Mouse (Mus musculus): ENCODE measurements around the gene Slc22a14. TPM values are rescaled to one million over a fixed set of nuclear protein-coding genes. Genes with fewer than 3 reads are reported as not detected.
A peak's percentile ranks its signal among the peaks of the same experiment; 100 is the strongest.

Gene Slc22a14
- total and polyA plus RNA-seq, 3 experiments, result not detected

GRCm38 (mm10) chr9:119255096-119255495 is 110.3 kb downstream of the Slc22a14 start:
- H3K4me3 ChIP-seq (ENCODE audit: control insufficient read depth in 1 of 2, insufficient read depth in 1 of 2, low read depth in 2 of 2, low read length in 2 of 2), result no peak overlapping the region
- no peaks in the 10 kb centered on the region for H3K27me3 ChIP-seq (ENCODE audit: control insufficient read depth in 1 of 2, insufficient read depth in 2 of 2, low read length in 2 of 2)
- H3K4me1 ChIP-seq (ENCODE audit: control insufficient read depth in 1 of 2, insufficient read depth in 2 of 2, low read length in 2 of 2), result no peaks in the 10 kb centered on the region
- DNase-seq (ENCODE audit: low read depth, low spot score), result no peak
- no peaks in the 10 kb centered on the region for H3K79me2 ChIP-seq (ENCODE audit: control insufficient read depth, insufficient read depth, low read length, poor library complexity)
- H3K9ac ChIP-seq (ENCODE audit: control insufficient read depth, low read depth, low read length, poor library complexity, severe bottlenecking), result no peak overlapping the region
- H3K36me3 ChIP-seq (ENCODE audit: control insufficient read depth in 1 of 2, insufficient read depth in 2 of 2, low read length in 2 of 2), result peaks cover 2 to 3% of the 10 kb centered on the region in 2 experiments; a peak in 3 of 4 replicates
- no peaks in the 10 kb centered on the region for H3K9me3 ChIP-seq (replicated peaks; ENCODE audit: insufficient read depth, low read length)
- no peak for TF ChIP-seq ZC3H11A (IDR thresholded peaks at IDR 0.05; ENCODE audit: low read depth, low read length)
- no peak for TF ChIP-seq TAL1 (IDR thresholded peaks at IDR 0.05; ENCODE audit: low read length)
- no peak for TF ChIP-seq ZMIZ1 (IDR thresholded peaks at IDR 0.05; ENCODE audit: low read depth, low read length)
- TF ChIP-seq SMC3 (IDR thresholded peaks at IDR 0.05; ENCODE audit: low read depth, low read length), result no peak
- H3K27ac ChIP-seq (ENCODE audit: control insufficient read depth, low read depth, low read length), result no peak overlapping the region

GRCm38 (mm10) chr9:119254187-119254586 is 111.2 kb downstream of the Slc22a14 start:
- Histone ChIP-seq H3K79me2 (ENCODE audit: control insufficient read depth, insufficient read depth, low read length, poor library complexity) (no peaks in the 10 kb centered on the region), H3K9ac (ENCODE audit: control insufficient read depth, low read depth, low read length, poor library complexity, severe bottlenecking) (no peak overlapping the region), H3K4me1 (ENCODE audit: control insufficient read depth in 1 of 2, insufficient read depth in 2 of 2, low read length in 2 of 2) (no peaks in the 10 kb centered on the region), H3K27me3 (ENCODE audit: control insufficient read depth in 1 of 2, insufficient read depth in 2 of 2, low read length in 2 of 2) (no peaks in the 10 kb centered on the region), H3K36me3 (ENCODE audit: control insufficient read depth in 1 of 2, insufficient read depth in 2 of 2, low read length in 2 of 2) (peaks cover 1 to 2% of the 10 kb centered on the region in 2 experiments; a peak in 3 of 4 replicates), H3K9me3 (replicated peaks; ENCODE audit: insufficient read depth, low read length) (no peaks in the 10 kb centered on the region), H3K4me3 (ENCODE audit: control insufficient read depth in 1 of 2, insufficient read depth in 1 of 2, low read depth in 2 of 2, low read length in 2 of 2) (no peak overlapping the region), H3K27ac (ENCODE audit: control insufficient read depth, low read depth, low read length) (no peak overlapping the region)
- DNase-seq (ENCODE audit: low read depth, low spot score), result no peak
- TF ChIP-seq E2F4 (IDR thresholded peaks at IDR 0.05; ENCODE audit: borderline replicate concordance, low read depth, low read length) (no peak), CTCF (IDR thresholded peaks at IDR 0.05 in 2 of 3, conservative IDR thresholded peaks at IDR 0.05 in 1 of 3; ENCODE audit: control insufficient read depth in 1 of 3, insufficient read depth in 1 of 3, low read depth in 2 of 3, low read length in 3 of 3, poor library complexity in 1 of 3, severe bottlenecking in 1 of 3) (peak in 1 of 3 experiments; percentile 14; a peak in 1 of 6 replicates)

GRCm38 (mm10) chr9:119247996-119248395 is 117.4 kb downstream of the Slc22a14 start:
- H3K4me1 ChIP-seq (ENCODE audit: control insufficient read depth in 1 of 2, insufficient read depth in 2 of 2, low read length in 2 of 2), result no peaks in the 10 kb centered on the region
- no peaks in the 10 kb centered on the region for H3K79me2 ChIP-seq (ENCODE audit: control insufficient read depth, insufficient read depth, low read length, poor library complexity)
- no peaks in the 10 kb centered on the region for H3K27me3 ChIP-seq (ENCODE audit: control insufficient read depth in 1 of 2, insufficient read depth in 2 of 2, low read length in 2 of 2)
- H3K27ac ChIP-seq (ENCODE audit: control insufficient read depth, low read depth, low read length), result no peak overlapping the region
- no peaks in the 10 kb centered on the region for H3K9me3 ChIP-seq (replicated peaks; ENCODE audit: insufficient read depth, low read length)
- no peak for DNase-seq (ENCODE audit: low read depth, low spot score)
- no peak overlapping the region for H3K4me3 ChIP-seq (ENCODE audit: control insufficient read depth in 1 of 2, insufficient read depth in 1 of 2, low read depth in 2 of 2, low read length in 2 of 2)
- TF ChIP-seq RCOR1 (IDR thresholded peaks at IDR 0.05; ENCODE audit: low read depth, low read length) (no peak), MYC (IDR thresholded peaks at IDR 0.05; ENCODE audit: low read depth, low read length) (no peak), GATA1 (IDR thresholded peaks at IDR 0.05; ENCODE audit: low read depth, low read length) (no peak)
- no peak overlapping the region for H3K9ac ChIP-seq (ENCODE audit: control insufficient read depth, low read depth, low read length, poor library complexity, severe bottlenecking)
- peaks cover 0 to 6% of the 10 kb centered on the region in 2 experiments; a peak in 2 of 4 replicates for H3K36me3 ChIP-seq (ENCODE audit: control insufficient read depth in 1 of 2, insufficient read depth in 2 of 2, low read length in 2 of 2)

GRCm38 (mm10) chr9:119246826-119247225 is 118.5 kb downstream of the Slc22a14 start:
- no peak overlapping the region for H3K4me3 ChIP-seq (ENCODE audit: control insufficient read depth in 1 of 2, insufficient read depth in 1 of 2, low read depth in 2 of 2, low read length in 2 of 2)
- H3K36me3 ChIP-seq (ENCODE audit: control insufficient read depth in 1 of 2, insufficient read depth in 2 of 2, low read length in 2 of 2), result peaks cover 0 to 6% of the 10 kb centered on the region in 2 experiments; a peak in 2 of 4 replicates
- DNase-seq (ENCODE audit: low read depth, low spot score), result no peak
- no peaks in the 10 kb centered on the region for H3K27me3 ChIP-seq (ENCODE audit: control insufficient read depth in 1 of 2, insufficient read depth in 2 of 2, low read length in 2 of 2)
- no peak for TF ChIP-seq NRF1 (IDR thresholded peaks at IDR 0.05; ENCODE audit: insufficient read depth, low read depth, low read length, poor library complexity, severe bottlenecking)
- no peak for TF ChIP-seq MAZ (IDR thresholded peaks at IDR 0.05; ENCODE audit: low read depth, low read length)
- TF ChIP-seq CHD1 (IDR thresholded peaks at IDR 0.05; ENCODE audit: low read depth, low read length), result no peak
- TF ChIP-seq BHLHE40 (IDR thresholded peaks at IDR 0.05; ENCODE audit: borderline replicate concordance, low read depth, low read length), result no peak
- TF ChIP-seq CHD2 (IDR thresholded peaks at IDR 0.05; ENCODE audit: low read length), result no peak
- no peak for TF ChIP-seq MYC (IDR thresholded peaks at IDR 0.05; ENCODE audit: low read depth, low read length)
- no peak for TF ChIP-seq POLR2A (IDR thresholded peaks at IDR 0.05; ENCODE audit: control insufficient read depth in 1 of 2, insufficient read depth in 1 of 2, low read depth in 1 of 2, low read length in 2 of 2, poor library complexity in 1 of 2)
- H3K27ac ChIP-seq (ENCODE audit: control insufficient read depth, low read depth, low read length), result no peak overlapping the region
- H3K9ac ChIP-seq (ENCODE audit: control insufficient read depth, low read depth, low read length, poor library complexity, severe bottlenecking), result no peak overlapping the region
- no peaks in the 10 kb centered on the region for H3K4me1 ChIP-seq (ENCODE audit: control insufficient read depth in 1 of 2, insufficient read depth in 2 of 2, low read length in 2 of 2)
- H3K9me3 ChIP-seq (replicated peaks; ENCODE audit: insufficient read depth, low read length), result no peaks in the 10 kb centered on the region
- no peaks in the 10 kb centered on the region for H3K79me2 ChIP-seq (ENCODE audit: control insufficient read depth, insufficient read depth, low read length, poor library complexity)
